Mouse (Mus musculus): Measurements from ENCODE around the gene Arhgef17.

GRCm38 (mm10) chr7:100978171-100978570, 46.3 kb upstream of the Arhgef17 start:
- no peak for TF ChIP-seq GATA1 (IDR thresholded peaks at IDR 0.05; ENCODE audit: borderline replicate concordance, low read length)
- TF ChIP-seq FLI1 (IDR thresholded peaks at IDR 0.05; ENCODE audit: low read length) = no peak
